In genomic region chrX:162542576-162543227, GRCm38 (mm10) we compare ENCODE assay signal across 16 mouse cellular contexts.
A peak's percentile ranks its signal among the peaks of the same experiment; 100 is the strongest.
DNase-seq lines count a peak whose midpoint lies in the region; ATAC-seq lines count a peak whose summit lies in the region.
"Had no signal": no experiment of that assay in that cellular context is flagged by ENCODE, and none has a peak within 500 bp of the region (broad histone marks: within the 10 kb centered on the region; RNA-seq: fewer than 3 reads in every experiment).

No protein-coding gene starts in this region.

- no peak overlapping the region for H3K9ac ChIP-seq in forebrain, embryonic 14.5 days (ENCODE audit: low read length)
- no peak overlapping the region for H3K9ac ChIP-seq in forebrain, embryonic 13.5 days
- no peak overlapping the region for H3K9ac ChIP-seq in midbrain, embryonic 12.5 days (replicated peaks)
- no peak overlapping the region for H3K9ac ChIP-seq in midbrain, embryonic 11.5 days (ENCODE audit: low read length)
- H3K9ac ChIP-seq: hindbrain, embryonic 14.5 days; limb, embryonic 12.5 days; liver, embryonic 15.5 days had no signal

- no peaks in the 10 kb centered on the region for H3K9me3 ChIP-seq in forebrain, embryonic 14.5 days (replicated peaks; ENCODE audit: control insufficient read depth, low read length)
- no peaks in the 10 kb centered on the region for H3K9me3 ChIP-seq in forebrain, embryonic 13.5 days (replicated peaks)
- H3K9me3 ChIP-seq in midbrain, embryonic 12.5 days, result no peaks in the 10 kb centered on the region
- no peaks in the 10 kb centered on the region for H3K9me3 ChIP-seq in midbrain, embryonic 11.5 days (ENCODE audit: control insufficient read depth, low read length)
- H3K9me3 ChIP-seq: limb, embryonic 12.5 days; liver, embryonic 15.5 days had no signal

- 48% methylated on average over 1 of the region's 1 CpGs for WGBS in forebrain, embryonic 14.5 days
- 60% methylated on average over 1 of the region's 1 CpGs for WGBS in forebrain, embryonic 13.5 days
- 38% methylated on average over 1 of the region's 1 CpGs for WGBS in midbrain, embryonic 12.5 days
- WGBS in midbrain, embryonic 11.5 days, result 50% methylated on average over 1 of the region's 1 CpGs

- no peak overlapping the region for H3K4me3 ChIP-seq in forebrain, embryonic 14.5 days (ENCODE audit: low read depth, low read length)
- H3K4me3 ChIP-seq in forebrain, embryonic 13.5 days, result no peak overlapping the region
- no peak overlapping the region for H3K4me3 ChIP-seq in midbrain, embryonic 12.5 days
- no peak overlapping the region for H3K4me3 ChIP-seq in midbrain, embryonic 11.5 days (ENCODE audit: low read depth, low read length)
- H3K4me3 ChIP-seq: heart, adult 2 months; left cerebral cortex, adult 2 months; limb, embryonic 12.5 days; liver, embryonic 15.5 days had no signal

- peak; percentile 38 to 68 for DNase-seq in adrenal gland, adult (ENCODE audit: inconsistent age in 2 of 2, low spot score in 1 of 2)
- no peak for DNase-seq in adrenal gland, postnatal 25 days
- DNase-seq in forebrain, embryonic 14.5 days (ENCODE audit: low spot score), result no peak
- DNase-seq in midbrain, embryonic 11.5 days (ENCODE audit: low spot score, missing footprints), result no peak
- DNase-seq in liver, result no peak
- DNase-seq: heart, adult 2 months; kidney, adult 11 months; kidney, postnatal 25 days; right cerebral cortex, postnatal 4 days had no signal

- H3K4me2 ChIP-seq in forebrain, embryonic 14.5 days (ENCODE audit: low read length), result no peak overlapping the region
- H3K4me2 ChIP-seq in forebrain, embryonic 13.5 days, result no peak overlapping the region
- no peak overlapping the region for H3K4me2 ChIP-seq in midbrain, embryonic 12.5 days (replicated peaks)
- H3K4me2 ChIP-seq in midbrain, embryonic 11.5 days, result no peak overlapping the region
- H3K4me2 ChIP-seq: hindbrain, embryonic 14.5 days; limb, embryonic 12.5 days; liver, embryonic 15.5 days had no signal

- H3K27ac ChIP-seq in forebrain, embryonic 14.5 days (ENCODE audit: low read depth, low read length), result no peak overlapping the region
- no peak overlapping the region for H3K27ac ChIP-seq in forebrain, embryonic 13.5 days
- H3K27ac ChIP-seq in midbrain, embryonic 12.5 days (replicated peaks), result no peak overlapping the region
- no peak overlapping the region for H3K27ac ChIP-seq in midbrain, embryonic 11.5 days (ENCODE audit: low read depth, low read length)
- H3K27ac ChIP-seq: heart, adult 2 months; hindbrain, embryonic 14.5 days; left cerebral cortex, adult 2 months; limb, embryonic 12.5 days; liver, embryonic 15.5 days had no signal

- 0 out of 2 replicates have a peak, but pooled peaks have one; percentile 23 for ATAC-seq in forebrain, embryonic 14.5 days
- no peak; the same call in 1 of the 2 replicates for ATAC-seq in forebrain, embryonic 13.5 days
- ATAC-seq in midbrain, embryonic 12.5 days (ENCODE audit: low FRiP score, low read depth), result peak; percentile 47; the same call in 1 of the 2 replicates
- ATAC-seq in midbrain, embryonic 11.5 days (ENCODE audit: low FRiP score), result no peak
- ATAC-seq in granulocyte monocyte progenitor cell, adult 5-6 weeks (replicated peaks; ENCODE audit: poor library complexity, severe bottlenecking), result peak; percentile 35

- H3K27me3 ChIP-seq in forebrain, embryonic 14.5 days (replicated peaks; ENCODE audit: control insufficient read depth, insufficient read depth, low read length), result no peaks in the 10 kb centered on the region
- no peaks in the 10 kb centered on the region for H3K27me3 ChIP-seq in forebrain, embryonic 13.5 days
- H3K27me3 ChIP-seq in midbrain, embryonic 12.5 days, result peaks cover 29% of the 10 kb centered on the region
- H3K27me3 ChIP-seq in midbrain, embryonic 11.5 days (ENCODE audit: control insufficient read depth, insufficient read depth, low read length), result peaks cover 9% of the 10 kb centered on the region
- H3K27me3 ChIP-seq: liver, embryonic 15.5 days had no signal

- H3K36me3 ChIP-seq in forebrain, embryonic 14.5 days (ENCODE audit: control insufficient read depth, insufficient read depth, low read length), result no peaks in the 10 kb centered on the region
- H3K36me3 ChIP-seq in forebrain, embryonic 13.5 days (ENCODE audit: poor library complexity, severe bottlenecking), result no peaks in the 10 kb centered on the region
- H3K36me3 ChIP-seq in midbrain, embryonic 12.5 days, result no peaks in the 10 kb centered on the region
- no peaks in the 10 kb centered on the region for H3K36me3 ChIP-seq in midbrain, embryonic 11.5 days (ENCODE audit: control insufficient read depth, insufficient read depth, low read length)
- H3K36me3 ChIP-seq: limb, embryonic 12.5 days; liver, embryonic 15.5 days had no signal

- H3K4me1 ChIP-seq in forebrain, embryonic 14.5 days (ENCODE audit: control insufficient read depth, insufficient read depth, low read length), result no peaks in the 10 kb centered on the region
- no peaks in the 10 kb centered on the region for H3K4me1 ChIP-seq in forebrain, embryonic 13.5 days
- no peaks in the 10 kb centered on the region for H3K4me1 ChIP-seq in midbrain, embryonic 12.5 days
- no peaks in the 10 kb centered on the region for H3K4me1 ChIP-seq in midbrain, embryonic 11.5 days (ENCODE audit: control insufficient read depth, insufficient read depth, low read length)
- H3K4me1 ChIP-seq: limb, embryonic 12.5 days; liver, embryonic 15.5 days had no signal

Comparison
In these comparisons a context has a peak if more than half of its experiments do, and no peak if none do; other contexts are left out.
1. DNase-seq: peak in adrenal gland, adult (2 of 2); none in adrenal gland, postnatal 25 days (single experiment), forebrain, embryonic 14.5 days (single experiment), midbrain, embryonic 11.5 days (single experiment) and liver (single experiment).
2. ATAC-seq: peak in forebrain, embryonic 14.5 days (single experiment), midbrain, embryonic 12.5 days (single experiment) and granulocyte monocyte progenitor cell, adult 5-6 weeks (single experiment); none in forebrain, embryonic 13.5 days (single experiment) and midbrain, embryonic 11.5 days (single experiment).